9 mouse cellular contexts compared by ENCODE assay signal in genomic region chr5:77074914-77075313, GRCm38 (mm10). TPM values are rescaled to one million over a fixed set of nuclear protein-coding genes. Genes with fewer than 3 reads are reported as not detected.
A peak's percentile ranks its signal among the peaks of the same experiment; 100 is the strongest.
DNase-seq lines count a peak whose midpoint lies in the region; ATAC-seq and TF ChIP-seq lines count a peak whose summit lies in the region.
"Had no signal": no experiment of that assay in that cellular context is flagged by ENCODE, and none has a peak within 500 bp of the region (broad histone marks: within the 10 kb centered on the region; RNA-seq: fewer than 3 reads in every experiment).

No protein-coding gene starts in this region.

- H3K4me2 ChIP-seq in limb, embryonic 14.5 days (replicated peaks; ENCODE audit: low read depth, low read length, severe bottlenecking), result no peak overlapping the region
- H3K4me2 ChIP-seq: liver, embryonic 15.5 days had no signal

- peak; percentile 60 for ATAC-seq in limb, embryonic 14.5 days (ENCODE audit: low FRiP score, low read depth)
- ATAC-seq in erythroid progenitor cell, adult 5-6 weeks (replicated peaks; ENCODE audit: low FRiP score, poor library complexity, severe bottlenecking), result no peak

- H3K9me3 ChIP-seq in limb, embryonic 14.5 days (ENCODE audit: control insufficient read depth, low read length), result no peaks in the 10 kb centered on the region
- H3K9me3 ChIP-seq: liver, embryonic 15.5 days had no signal

- no peak overlapping the region for H3K4me3 ChIP-seq in limb, embryonic 14.5 days (replicated peaks; ENCODE audit: low read length)
- H3K4me3 ChIP-seq: liver, embryonic 15.5 days had no signal

- H3K27me3 ChIP-seq in limb, embryonic 14.5 days (ENCODE audit: control insufficient read depth, insufficient read depth, low read length), result no peaks in the 10 kb centered on the region
- H3K27me3 ChIP-seq: liver, embryonic 15.5 days had no signal

- no peaks in the 10 kb centered on the region for H3K36me3 ChIP-seq in limb, embryonic 14.5 days (ENCODE audit: control insufficient read depth, insufficient read depth, low read length)
- H3K36me3 ChIP-seq: liver, embryonic 15.5 days had no signal

- peak; percentile 19 to 44 for DNase-seq in urinary bladder, adult 18-20 months (ENCODE audit: low spot score in 2 of 2)
- no peak for DNase-seq in urinary bladder, postnatal 10 days (ENCODE audit: low spot score)
- DNase-seq in gastrocnemius, postnatal 10 days, result peak; percentile 41
- peak; percentile 64 for DNase-seq in limb, embryonic 14.5 days (ENCODE audit: low spot score)
- peak; percentile 48 to 64 for DNase-seq in urinary bladder, postnatal 36 days (ENCODE audit: low spot score in 2 of 2)
- DNase-seq in thymus, postnatal 14 days, result no peak
- no peak for DNase-seq in cerebellum, adult 9-11 months

- TF ChIP-seq POLR2A in limb, embryonic 14.5 days (IDR thresholded peaks at IDR 0.05; ENCODE audit: borderline replicate concordance, extremely low read depth, insufficient read depth, insufficient read length), result no peak

- H3K4me1 ChIP-seq in limb, embryonic 14.5 days (ENCODE audit: control insufficient read depth, insufficient read depth, low read length), result peaks cover 7% of the 10 kb centered on the region; the same call in 1 of the 2 replicates
- H3K4me1 ChIP-seq: liver, embryonic 15.5 days had no signal

- 57% methylated on average over 2 of the region's 2 CpGs for WGBS in limb, embryonic 14.5 days

- no peak overlapping the region for H3K9ac ChIP-seq in limb, embryonic 14.5 days (ENCODE audit: low read depth, low read length, severe bottlenecking)
- H3K9ac ChIP-seq: liver, embryonic 15.5 days had no signal

- peak overlapping the region; percentile 63 for H3K27ac ChIP-seq in limb, embryonic 14.5 days (replicated peaks; ENCODE audit: low read depth, low read length)
- H3K27ac ChIP-seq: liver, embryonic 15.5 days had no signal

RNA-seq across cellular contexts. Expression of gene Hopx, which starts 40.0 kb away (rescaled TPM):
- 10 to 100 TPM; 11.2 to 13.9 TPM for total RNA-seq in gastrocnemius, postnatal 10 days (2021)
- polyA plus RNA-seq in limb, embryonic 14.5 days (2012; rRNA removed), result 12.2 and 13.2 TPM in 2 replicates
- polyA plus RNA-seq in limb, embryonic 14.5 days (2014; fragmentation: Nextera tagmentation; extraction: Ambion mirVana), result 1.9 and 2.5 TPM in 2 replicates
- 2.1 and 4.3 TPM in 2 replicates for total RNA-seq in erythroid progenitor cell, adult 5-6 weeks (2015; ENCODE audit: low replicate concordance)
- total RNA-seq in erythroid progenitor cell, adult 5-6 weeks (2017; ENCODE audit: low replicate concordance), result 2.4 TPM in 1 of 2 replicates, not detected in the other

RNA-seq across cellular contexts. Expression of gene Thegl, which starts 59.1 kb away (rescaled TPM):
- total RNA-seq in gastrocnemius, postnatal 10 days (2021), result not detected
- polyA plus RNA-seq in limb, embryonic 14.5 days (2012; rRNA removed), result 0.05 and 0.13 TPM in 2 replicates
- polyA plus RNA-seq in limb, embryonic 14.5 days (2014; fragmentation: Nextera tagmentation; extraction: Ambion mirVana), result 0.25 TPM in 1 of 2 replicates, not detected in the other
- total RNA-seq in erythroid progenitor cell, adult 5-6 weeks (2015; ENCODE audit: low replicate concordance), result not detected in 2 replicates
- total RNA-seq in erythroid progenitor cell, adult 5-6 weeks (2017; ENCODE audit: low replicate concordance), result not detected in 2 replicates

Comparison
In these comparisons a context has a peak if more than half of its experiments do, and no peak if none do; other contexts are left out.
1. DNase-seq: peak in urinary bladder, adult 18-20 months (2 of 2), gastrocnemius, postnatal 10 days (single experiment), limb, embryonic 14.5 days (single experiment) and urinary bladder, postnatal 36 days (2 of 2); none in urinary bladder, postnatal 10 days (single experiment), thymus, postnatal 14 days (single experiment) and cerebellum, adult 9-11 months (single experiment).